Mouse (Mus musculus) forebrain, embryonic 15.5 days (tissue): ENCODE results near the gene Snx1. TPM values are rescaled to one million over a fixed set of nuclear protein-coding genes. Genes with fewer than 3 reads are reported as not detected.

Experiments
- ATAC-seq: fragments of 200-750 bp; cut with Nextera tagmentation; replicated peaks from 2 replicates; pipeline ENCODE4 v1.8.0; 2017; ENCODE audit warnings: mild to moderate bottlenecking, moderate TSS enrichment, moderate library complexity
- H3K27ac ChIP-seq: fragments of 300-500 bp; sonication (generic); replicated peaks from 2 replicates; pipeline ENCODE4 v1.5.1; 2015; ENCODE audit warnings: mild to moderate bottlenecking, inconsistent platforms
- H3K27me3 ChIP-seq: fragments of 300-500 bp; sonication (generic); 2 replicates; pipeline ENCODE4 v1.6.1; 2015; ENCODE audit warnings: inconsistent platforms
- H3K36me3 ChIP-seq: fragments of 300-500 bp; sonication (generic); 2 replicates; pipeline ENCODE4 v1.6.1; 2015; ENCODE audit warnings: mild to moderate bottlenecking, inconsistent platforms
- H3K4me1 ChIP-seq: fragments of 300-500 bp; sonication (generic); 2 replicates; pipeline ENCODE4 v1.6.1; 2015; ENCODE audit warnings: inconsistent platforms
- H3K4me2 ChIP-seq: fragments of 300-500 bp; sonication (generic); replicated peaks from 2 replicates; pipeline ENCODE4 v1.6.1; 2015; ENCODE audit warnings: mild to moderate bottlenecking, inconsistent platforms
- H3K4me3 ChIP-seq: fragments of 300-500 bp; sonication (generic); 2 replicates; pipeline ENCODE4 v1.5.1; 2015; ENCODE audit warnings: mild to moderate bottlenecking, inconsistent platforms
- H3K9ac ChIP-seq: fragments of 300-500 bp; sonication (generic); replicated peaks from 2 replicates; pipeline ENCODE4 v1.6.1; 2015; ENCODE audit warnings: mild to moderate bottlenecking, inconsistent platforms
- H3K9me3 ChIP-seq: fragments of 300-500 bp; sonication (generic); 2 replicates; pipeline ENCODE4 v1.6.1; 2016; ENCODE audit warnings: inconsistent platforms
- WGBS: fragments of 180-500 bp; shearing (Covaris S2); methylation state at CpG from one replicate; pipeline ENCODE4 v1.1.7; 2015; ENCODE audit warnings: mixed read lengths; 5-methylcytosine and 5-hydroxymethylcytosine counted together
- polyA plus RNA-seq: library from polyadenylated mRNA; unstranded; fragments of >200 nt; fragmentation: Nextera tagmentation; extraction: Ambion mirVana; gene quantifications from 2 replicates; pipeline ENCODE4 v1.2.1, GENCODE M21; 2015

Snx1 gene
- polyA plus RNA-seq, 1 experiment from 2014 or later = 109 TPM

GRCm38 (mm10) chr9:66105168-66105567 lies 21.2 kb downstream of the Snx1 start:
- Histone ChIP-seq H3K4me3 (no peak overlapping the region), H3K27ac (no peak overlapping the region), H3K9ac (no peak overlapping the region), H3K36me3 (peaks cover 83% of the 10 kb centered on the region), H3K4me2 (no peak overlapping the region), H3K27me3 (no peaks in the 10 kb centered on the region), H3K9me3 (no peaks in the 10 kb centered on the region), H3K4me1 (no peaks in the 10 kb centered on the region)
- no peak for ATAC-seq
- WGBS = 85% methylated on average over 8 of the region's 8 CpGs

DNA sequence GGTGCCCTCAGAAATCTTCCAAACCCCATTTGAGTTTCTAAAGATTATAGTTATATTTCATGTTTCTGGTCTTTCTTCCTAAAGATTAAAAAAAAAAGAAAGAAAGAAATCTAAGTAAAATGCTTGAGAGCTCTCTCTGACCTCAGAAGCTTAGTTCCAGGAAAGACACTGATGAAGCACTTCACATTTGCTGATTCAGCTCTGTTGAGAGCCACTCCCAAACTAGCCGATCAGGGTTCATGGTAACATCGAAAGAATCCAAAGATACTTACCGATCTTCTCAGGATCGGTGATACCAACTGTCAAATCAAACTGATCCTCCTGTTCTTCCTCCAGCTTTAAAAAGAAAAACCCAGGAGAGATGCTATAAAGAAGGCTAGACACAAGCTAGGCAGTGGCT lies 21.8 kb downstream of the Snx1 start:
- Histone ChIP-seq H3K4me2 (no peak overlapping the region), H3K9ac (no peak overlapping the region), H3K36me3 (peaks cover 87% of the 10 kb centered on the region), H3K4me3 (no peak overlapping the region), H3K9me3 (no peaks in the 10 kb centered on the region), H3K4me1 (no peaks in the 10 kb centered on the region), H3K27ac (no peak overlapping the region), H3K27me3 (no peaks in the 10 kb centered on the region)
- 95% methylated on average over 4 of the region's 4 CpGs for WGBS
- no peak for ATAC-seq

DNA sequence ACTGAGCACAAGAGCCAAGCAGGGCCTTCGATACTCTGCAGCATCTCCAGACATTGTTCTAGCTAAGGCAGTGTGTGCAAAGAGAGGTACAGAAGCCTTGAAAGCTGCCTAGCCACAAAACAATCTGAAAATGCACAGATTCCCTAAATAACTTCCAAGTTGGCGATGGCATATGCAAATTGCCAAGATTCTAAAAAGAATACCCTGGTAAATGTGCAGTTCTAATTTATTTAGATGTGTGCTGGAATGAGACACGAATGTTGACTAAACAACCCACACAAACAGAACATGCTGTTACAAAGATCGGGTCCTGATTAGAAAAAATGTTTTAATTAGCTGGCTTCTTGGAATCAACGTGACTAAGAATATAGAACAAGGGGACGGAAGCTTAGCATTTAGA lies 23.7 kb downstream of the Snx1 start:
- Histone ChIP-seq H3K36me3 (peaks cover 89% of the 10 kb centered on the region), H3K9ac (no peak overlapping the region), H3K27ac (no peak overlapping the region), H3K4me3 (no peak overlapping the region), H3K4me1 (no peaks in the 10 kb centered on the region), H3K9me3 (no peaks in the 10 kb centered on the region), H3K27me3 (no peaks in the 10 kb centered on the region), H3K4me2 (no peak overlapping the region)
- ATAC-seq = no peak
- 84% methylated on average over 6 of the region's 6 CpGs for WGBS

DNA sequence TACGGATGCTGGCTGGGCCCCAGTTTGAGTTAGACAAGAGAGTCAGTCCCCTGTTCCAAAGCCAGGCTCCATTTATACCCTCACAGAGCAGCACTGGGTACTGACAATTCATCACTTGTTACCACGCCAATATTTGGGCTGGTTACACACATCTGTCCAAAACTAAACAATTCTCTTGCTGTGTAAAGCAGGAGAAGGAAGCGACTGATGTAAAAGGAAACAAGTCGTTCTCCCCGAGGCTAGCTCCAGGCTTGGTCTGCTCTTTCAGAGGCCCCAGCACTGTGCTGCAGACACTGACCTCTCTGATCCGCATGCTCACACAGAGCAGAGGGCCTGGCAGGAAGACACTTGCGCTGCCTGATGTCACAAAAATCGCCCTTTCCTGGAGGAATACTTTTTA lies 24.8 kb downstream of the Snx1 start:
- Histone ChIP-seq H3K4me1 (no peaks in the 10 kb centered on the region), H3K4me3 (no peak overlapping the region), H3K36me3 (peaks cover 92% of the 10 kb centered on the region), H3K9ac (no peak overlapping the region), H3K9me3 (no peaks in the 10 kb centered on the region), H3K27me3 (no peaks in the 10 kb centered on the region), H3K4me2 (no peak overlapping the region), H3K27ac (no peak overlapping the region)
- WGBS = 83% methylated on average over 8 of the region's 8 CpGs
- ATAC-seq = no peak

DNA sequence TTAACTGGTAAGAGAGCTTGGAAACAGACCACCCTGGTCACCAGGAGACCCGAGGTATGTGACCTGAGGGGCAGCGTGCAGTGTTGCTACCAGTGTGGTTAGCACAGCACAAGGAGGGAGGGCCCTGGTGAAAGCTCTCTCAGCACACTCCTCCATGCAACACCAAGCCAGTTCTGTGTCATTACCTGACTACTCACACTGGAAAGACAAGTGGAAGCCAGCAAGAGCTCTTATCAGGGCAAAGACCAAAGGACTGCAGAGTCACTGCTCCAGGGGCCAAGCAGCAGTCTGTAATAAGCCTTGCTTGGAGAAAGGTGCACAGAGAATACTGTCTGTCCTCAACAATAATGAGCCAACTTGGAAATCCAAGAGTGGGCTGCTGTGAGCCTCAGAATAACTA lies 33.7 kb downstream of the Snx1 start:
- Histone ChIP-seq H3K27me3 (no peaks in the 10 kb centered on the region), H3K4me3 (no peak overlapping the region), H3K9me3 (no peaks in the 10 kb centered on the region), H3K9ac (no peak overlapping the region), H3K27ac (no peak overlapping the region), H3K4me1 (no peaks in the 10 kb centered on the region), H3K4me2 (no peak overlapping the region), H3K36me3 (peaks cover 93% of the 10 kb centered on the region)
- WGBS = 90% methylated on average over 2 of the region's 2 CpGs
- ATAC-seq = no peak

GRCm38 (mm10) chr9:66091327-66092231 lies 34.8 kb downstream of the Snx1 start:
- no peak overlapping the region for H3K9ac ChIP-seq
- H3K4me3 ChIP-seq = no peak overlapping the region
- 78% methylated on average over 6 of the region's 6 CpGs for WGBS
- no peaks in the 10 kb centered on the region for H3K9me3 ChIP-seq
- H3K36me3 ChIP-seq = peaks cover 92% of the 10 kb centered on the region
- H3K27me3 ChIP-seq = no peaks in the 10 kb centered on the region
- H3K4me1 ChIP-seq = no peaks in the 10 kb centered on the region
- H3K4me2 ChIP-seq = no peak overlapping the region
- ATAC-seq = no peak
- H3K27ac ChIP-seq = no peak overlapping the region

- Histone ChIP-seq H3K4me3 (no peak overlapping the region), H3K4me1 (no peaks in the 10 kb centered on the region), H3K9ac (no peak overlapping the region), H3K4me2 (no peak overlapping the region), H3K9me3 (no peaks in the 10 kb centered on the region), H3K27ac (no peak overlapping the region), H3K36me3 (peaks cover 84% of the 10 kb centered on the region), H3K27me3 (no peaks in the 10 kb centered on the region)
- 87% methylated on average over 13 of the region's 13 CpGs for WGBS
- ATAC-seq = no peak
Observed at GRCm38 (mm10) chr9:66090593-66091244, 35.7 kb downstream of the Snx1 start.

- no peaks in the 10 kb centered on the region for H3K27me3 ChIP-seq
- ATAC-seq = no peak
- H3K4me2 ChIP-seq = no peak overlapping the region
- H3K9me3 ChIP-seq = no peaks in the 10 kb centered on the region
- WGBS = 70% methylated on average over 4 of the region's 4 CpGs
- H3K4me1 ChIP-seq = no peaks in the 10 kb centered on the region
- H3K36me3 ChIP-seq = peaks cover 62% of the 10 kb centered on the region
- no peak overlapping the region for H3K27ac ChIP-seq
- no peak overlapping the region for H3K9ac ChIP-seq
- H3K4me3 ChIP-seq = no peak overlapping the region
Observed at GRCm38 (mm10) chr9:66088411-66088810, 38.0 kb downstream of the Snx1 start.

DNA sequence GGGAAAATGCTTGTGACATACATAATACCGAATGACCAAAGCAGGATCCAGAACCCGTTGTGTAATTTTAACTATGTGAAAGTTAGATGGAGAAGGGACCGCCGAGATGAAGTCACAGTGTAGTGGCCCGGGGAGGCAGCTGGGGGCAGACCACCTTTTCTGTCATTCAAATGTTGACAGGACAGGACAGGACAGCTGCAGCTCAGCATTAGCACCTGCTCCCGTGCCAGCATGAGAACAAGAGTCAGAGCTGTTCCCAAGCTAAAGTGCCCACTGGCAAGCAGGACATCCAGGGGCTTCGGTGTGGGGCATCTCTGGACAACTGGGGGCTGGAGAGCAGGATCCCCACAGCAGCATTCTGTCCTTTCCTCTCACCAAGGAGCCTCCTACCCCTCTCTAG lies 39.3 kb downstream of the Snx1 start:
- ATAC-seq = no peak
- Histone ChIP-seq H3K4me2 (no peak overlapping the region), H3K4me1 (no peaks in the 10 kb centered on the region), H3K27ac (no peak overlapping the region), H3K4me3 (no peak overlapping the region), H3K9me3 (no peaks in the 10 kb centered on the region), H3K27me3 (no peaks in the 10 kb centered on the region), H3K36me3 (peaks cover 48% of the 10 kb centered on the region), H3K9ac (no peak overlapping the region)
- 96% methylated on average over 7 of the region's 7 CpGs for WGBS

DNA sequence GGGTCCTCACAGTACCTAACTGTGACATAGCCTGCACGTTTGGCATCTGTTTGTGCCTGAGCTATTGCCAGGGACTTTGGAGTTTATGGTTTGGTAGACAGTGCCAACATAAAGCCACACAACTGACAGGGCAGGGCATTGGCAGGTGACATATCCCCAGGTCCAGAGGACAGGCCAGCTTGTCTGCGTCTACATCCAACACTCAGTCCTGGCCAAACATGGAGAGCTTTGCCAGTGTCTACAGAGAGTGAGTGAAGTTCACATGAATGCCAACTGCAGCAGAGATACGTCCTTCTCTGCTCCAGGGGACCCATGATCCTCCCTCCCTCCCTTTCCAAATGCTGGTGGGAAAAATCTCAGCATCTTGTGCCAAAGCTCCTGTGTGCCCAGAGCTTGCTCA lies 42.2 kb downstream of the Snx1 start:
- Histone ChIP-seq H3K4me1 (no peaks in the 10 kb centered on the region), H3K4me2 (no peak overlapping the region), H3K36me3 (peaks cover 25% of the 10 kb centered on the region), H3K9me3 (no peaks in the 10 kb centered on the region), H3K27ac (no peak overlapping the region), H3K9ac (no peak overlapping the region), H3K27me3 (no peaks in the 10 kb centered on the region), H3K4me3 (no peak overlapping the region)
- no peak for ATAC-seq
- WGBS = 90% methylated on average over 3 of the region's 3 CpGs

GRCm38 (mm10) chr9:66081999-66082398 lies 44.4 kb downstream of the Snx1 start:
- Histone ChIP-seq H3K27ac (no peak overlapping the region), H3K4me1 (peaks cover 6% of the 10 kb centered on the region), H3K4me2 (no peak overlapping the region), H3K27me3 (no peaks in the 10 kb centered on the region), H3K36me3 (peaks cover 3% of the 10 kb centered on the region; the same call in 1 of the 2 replicates), H3K9me3 (no peaks in the 10 kb centered on the region), H3K9ac (no peak overlapping the region), H3K4me3 (no peak overlapping the region)
- no peak for ATAC-seq
- WGBS = 90% methylated on average over 4 of the region's 4 CpGs

- Histone ChIP-seq H3K27me3 (no peaks in the 10 kb centered on the region), H3K4me2 (no peak overlapping the region), H3K4me3 (no peak overlapping the region), H3K36me3 (no peaks in the 10 kb centered on the region), H3K9me3 (no peaks in the 10 kb centered on the region), H3K4me1 (peaks cover 6% of the 10 kb centered on the region), H3K27ac (no peak overlapping the region), H3K9ac (no peak overlapping the region)
- WGBS = 76% methylated on average over 3 of the region's 3 CpGs
- no peak for ATAC-seq
Observed at GRCm38 (mm10) chr9:66080804-66081459, 45.5 kb downstream of the Snx1 start.
